Comparison of ENCODE assay signal across 9 mouse cellular contexts in the genomic region with DNA sequence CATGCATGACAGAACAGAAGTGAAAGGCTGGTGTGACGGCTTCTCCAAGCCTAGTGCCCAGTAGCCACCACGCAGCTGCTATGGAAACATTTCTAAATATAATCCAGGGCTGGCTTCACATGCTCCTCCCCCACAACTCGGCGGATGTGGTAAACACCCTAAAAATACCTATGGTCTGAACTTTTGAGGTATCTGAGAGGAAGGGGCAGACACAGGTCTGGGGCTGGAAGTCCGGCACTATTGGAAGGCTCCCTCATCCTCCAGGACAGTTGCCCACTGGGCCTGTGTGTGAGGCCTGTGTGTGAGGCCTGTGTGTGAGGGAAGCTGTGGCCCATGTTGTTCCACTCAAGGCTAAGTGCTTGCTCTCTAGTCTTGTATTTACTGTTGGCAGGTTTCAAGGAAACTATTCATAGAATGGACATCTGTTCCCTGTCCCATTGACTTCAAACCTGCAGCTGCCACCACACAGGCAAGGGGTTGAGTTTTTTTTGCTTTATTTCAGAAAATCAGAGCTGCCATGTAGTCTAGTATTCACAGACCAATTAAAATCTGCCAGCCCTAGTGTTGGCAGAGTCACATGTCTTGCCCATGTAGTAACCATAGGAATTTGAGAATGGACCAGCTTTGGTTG. TPM values are rescaled to one million over a fixed set of nuclear protein-coding genes. Genes with fewer than 3 reads are reported as not detected.
DNase-seq lines count a peak whose midpoint lies in the region; ATAC-seq and TF ChIP-seq lines count a peak whose summit lies in the region.
"Had no signal": no experiment of that assay in that cellular context is flagged by ENCODE, and none has a peak within 500 bp of the region (broad histone marks: within the 10 kb centered on the region; RNA-seq: fewer than 3 reads in every experiment).

No protein-coding gene starts in this region.

- H3K4me1 ChIP-seq in kidney, postnatal 0 days (replicated peaks; ENCODE audit: insufficient read depth, low read length) = peaks cover 44% of the 10 kb centered on the region
- H3K4me1 ChIP-seq in embryonic facial prominence, embryonic 13.5 days = peaks cover 58% of the 10 kb centered on the region
- peaks cover 19 to 51% of the 10 kb centered on the region in 2 experiments for H3K4me1 ChIP-seq in heart, embryonic 14.5 days (ENCODE audit: control insufficient read depth in 2 of 2, insufficient read depth in 2 of 2, low read length in 2 of 2)
- peaks cover 64% of the 10 kb centered on the region for H3K4me1 ChIP-seq in limb, embryonic 13.5 days

- no peak for TF ChIP-seq CTCF in kidney, postnatal 0 days (IDR thresholded peaks at IDR 0.05; ENCODE audit: low read depth)

- H3K4me3 ChIP-seq in kidney, postnatal 0 days (replicated peaks; ENCODE audit: low read depth, low read length) = no peak overlapping the region
- no peak overlapping the region for H3K4me3 ChIP-seq in embryonic facial prominence, embryonic 13.5 days
- H3K4me3 ChIP-seq in heart, embryonic 14.5 days (ENCODE audit: control insufficient read depth in 1 of 2, insufficient read depth in 1 of 2, low read depth in 1 of 2, low read length in 2 of 2) = no peak overlapping the region
- no peak overlapping the region for H3K4me3 ChIP-seq in limb, embryonic 13.5 days
- H3K4me3 ChIP-seq: hindbrain, embryonic 15.5 days had no signal

- peaks cover 25% of the 10 kb centered on the region for H3K36me3 ChIP-seq in kidney, postnatal 0 days (ENCODE audit: insufficient read depth, low read length)
- peaks cover 35% of the 10 kb centered on the region for H3K36me3 ChIP-seq in embryonic facial prominence, embryonic 13.5 days
- peaks cover 26% of the 10 kb centered on the region for H3K36me3 ChIP-seq in heart, embryonic 14.5 days (ENCODE audit: control insufficient read depth, insufficient read depth, low read length)
- H3K36me3 ChIP-seq in limb, embryonic 13.5 days = peaks cover 30% of the 10 kb centered on the region

- no peaks in the 10 kb centered on the region for H3K27me3 ChIP-seq in kidney, postnatal 0 days (ENCODE audit: insufficient read depth, low read length)
- H3K27me3 ChIP-seq in embryonic facial prominence, embryonic 13.5 days = no peaks in the 10 kb centered on the region
- H3K27me3 ChIP-seq in heart, embryonic 14.5 days (ENCODE audit: control insufficient read depth, insufficient read depth, low read length) = no peaks in the 10 kb centered on the region
- no peaks in the 10 kb centered on the region for H3K27me3 ChIP-seq in limb, embryonic 13.5 days
- H3K27me3 ChIP-seq: hindbrain, embryonic 15.5 days had no signal

- no peak overlapping the region for H3K4me2 ChIP-seq in kidney, postnatal 0 days (ENCODE audit: low read length)
- no peak overlapping the region for H3K4me2 ChIP-seq in embryonic facial prominence, embryonic 13.5 days
- H3K4me2 ChIP-seq in heart, embryonic 14.5 days (ENCODE audit: low read length) = peak overlapping the region; percentile 49
- H3K4me2 ChIP-seq in limb, embryonic 13.5 days (replicated peaks) = peak overlapping the region; percentile 12; the same call in 1 of the 2 replicates
- H3K4me2 ChIP-seq: hindbrain, embryonic 15.5 days had no signal

- H3K9me3 ChIP-seq in kidney, postnatal 0 days (replicated peaks; ENCODE audit: low read length) = no peaks in the 10 kb centered on the region
- H3K9me3 ChIP-seq in embryonic facial prominence, embryonic 13.5 days = no peaks in the 10 kb centered on the region
- no peaks in the 10 kb centered on the region for H3K9me3 ChIP-seq in heart, embryonic 14.5 days (ENCODE audit: control insufficient read depth, low read length)
- no peaks in the 10 kb centered on the region for H3K9me3 ChIP-seq in limb, embryonic 13.5 days
- H3K9me3 ChIP-seq: hindbrain, embryonic 15.5 days had no signal

- no peak overlapping the region for H3K9ac ChIP-seq in kidney, postnatal 0 days (ENCODE audit: low read depth, low read length)
- no peak overlapping the region for H3K9ac ChIP-seq in embryonic facial prominence, embryonic 13.5 days
- H3K9ac ChIP-seq in heart, embryonic 14.5 days (ENCODE audit: low read length) = no peak overlapping the region
- no peak overlapping the region for H3K9ac ChIP-seq in limb, embryonic 13.5 days
- H3K9ac ChIP-seq: hindbrain, embryonic 15.5 days had no signal

- peak; percentile 50 for DNase-seq in kidney, postnatal 0 days (ENCODE audit: low spot score)
- no peak for DNase-seq in kidney, adult 9 months
- DNase-seq in skeletal muscle tissue, adult 2 months (ENCODE audit: low read depth, low spot score) = peak; percentile 90
- no peak for DNase-seq in urinary bladder, postnatal 25 days (ENCODE audit: low spot score)
- DNase-seq in urinary bladder, postnatal 14 days (ENCODE audit: low spot score) = no peak

- H3K27ac ChIP-seq in kidney, postnatal 0 days = peak overlapping the region; percentile 80
- H3K27ac ChIP-seq in embryonic facial prominence, embryonic 13.5 days = peak overlapping the region; percentile 75
- H3K27ac ChIP-seq in heart, embryonic 14.5 days (replicated peaks in 1 of 2; ENCODE audit: control insufficient read depth in 1 of 2, insufficient read depth in 1 of 2, low read depth in 2 of 2, low read length in 2 of 2) = peak overlapping the region; percentile 93 to 94
- H3K27ac ChIP-seq in limb, embryonic 13.5 days = peak overlapping the region; percentile 74
- H3K27ac ChIP-seq: hindbrain, embryonic 15.5 days had no signal

- ATAC-seq in kidney, postnatal 0 days (replicated peaks; ENCODE audit: low FRiP score, low read depth) = peak; percentile 42; the same call in 1 of the 2 replicates
- ATAC-seq in embryonic facial prominence, embryonic 13.5 days (ENCODE audit: insufficient number of reproducible peaks, insufficient read depth, low FRiP score, low TSS enrichment, low read depth) = 0 out of 2 replicates have a peak, but pooled peaks have one; percentile 8
- ATAC-seq in heart, embryonic 14.5 days (ENCODE audit: insufficient number of reproducible peaks, insufficient read depth, low FRiP score, low read depth) = peak; percentile 79
- peak; percentile 62 for ATAC-seq in limb, embryonic 13.5 days (ENCODE audit: low FRiP score, low read depth)

- WGBS in kidney, postnatal 0 days = 40% methylated on average over 5 of the region's 5 CpGs
- WGBS in embryonic facial prominence, embryonic 13.5 days = 56% methylated on average over 5 of the region's 5 CpGs
- 9% methylated on average over 5 of the region's 5 CpGs for WGBS in heart, embryonic 14.5 days
- WGBS in limb, embryonic 13.5 days = 46% methylated on average over 5 of the region's 5 CpGs

RNA-seq across cellular contexts. Expression of a gene that starts 43.8 kb away (rescaled TPM):
- polyA plus RNA-seq in kidney, postnatal 0 days (2015; fragmentation: Nextera tagmentation; extraction: Ambion mirVana) = 140 and 154 TPM in 2 replicates
- 220 and 238 TPM in 2 replicates for polyA plus RNA-seq in embryonic facial prominence, embryonic 13.5 days (2015; fragmentation: Nextera tagmentation; extraction: Ambion mirVana)
- polyA plus RNA-seq in heart, embryonic 14.5 days (2014; fragmentation: Nextera tagmentation; extraction: Ambion mirVana) = 83.8 and 85.3 TPM in 2 replicates
- polyA plus RNA-seq in limb, embryonic 13.5 days (2015; fragmentation: Nextera tagmentation; extraction: Ambion mirVana) = 212 and 226 TPM in 2 replicates

Comparison
In these comparisons a context has a peak if more than half of its experiments do, and no peak if none do; other contexts are left out.
1. DNase-seq: peak in kidney, postnatal 0 days (single experiment) and skeletal muscle tissue, adult 2 months (single experiment); none in kidney, adult 9 months (single experiment), urinary bladder, postnatal 25 days (single experiment) and urinary bladder, postnatal 14 days (single experiment).
2. ATAC-seq: peak in every context shown above with its lines; median percentile 79 in heart, embryonic 14.5 days; 62 in limb, embryonic 13.5 days; 42 in kidney, postnatal 0 days; 8 in embryonic facial prominence, embryonic 13.5 days.
3. H3K4me2 ChIP-seq: peak in heart, embryonic 14.5 days (single experiment) and limb, embryonic 13.5 days (single experiment); none in kidney, postnatal 0 days (single experiment) and embryonic facial prominence, embryonic 13.5 days (single experiment).
4. Peak in every context shown above with its lines, with median percentiles within 50 percentile points of each other: H3K27ac ChIP-seq.